Mouse (Mus musculus): ENCODE results near the gene Lrrc27. TPM values are rescaled to one million over a fixed set of nuclear protein-coding genes. Genes with fewer than 3 reads are reported as not detected.

Lrrc27 gene
- polyA plus RNA-seq, 1 experiment from 2014 or later, result 5.1 TPM

DNA sequence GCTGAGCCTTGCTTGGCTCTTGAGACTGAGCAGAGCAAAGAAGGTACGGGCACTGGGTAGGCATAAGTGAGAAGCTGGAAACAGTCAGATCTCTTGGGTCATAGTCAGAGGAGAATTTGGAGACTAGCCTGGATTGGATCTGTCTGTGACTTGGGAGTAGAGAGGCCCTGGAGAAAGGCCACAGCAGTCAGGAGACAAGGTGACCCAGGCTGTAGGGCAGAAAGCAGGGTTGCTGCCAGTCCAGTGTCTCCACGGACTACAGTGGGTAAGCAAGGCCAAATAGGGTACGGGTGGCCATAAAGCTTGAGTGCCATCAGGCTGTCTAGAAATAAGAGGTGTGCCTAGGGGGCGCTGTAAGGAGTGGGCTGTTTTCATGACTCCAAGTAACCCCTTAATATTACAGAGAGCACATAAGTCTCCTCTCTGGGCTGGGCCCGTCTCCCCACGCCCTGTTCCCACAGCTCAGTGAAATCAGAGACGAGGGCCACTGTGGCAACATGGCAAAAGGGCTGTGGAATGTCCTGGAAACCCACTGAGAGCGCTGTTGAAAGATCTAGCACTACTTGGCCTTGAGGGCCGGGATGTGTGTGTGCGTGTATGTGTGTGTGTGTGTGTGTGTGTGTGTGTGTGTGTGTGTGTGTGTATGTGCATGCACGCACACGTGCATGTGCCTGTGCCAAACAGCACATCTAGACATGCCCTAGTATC lies 23.0 kb downstream of the Lrrc27 start:
- Histone ChIP-seq H3K4me2 (replicated peaks; ENCODE audit: low read depth) (no peak overlapping the region), H3K9ac (ENCODE audit: low read length) (no peak overlapping the region), H3K36me3 (ENCODE audit: control insufficient read depth, insufficient read depth, low read length) (no peaks in the 10 kb centered on the region), H3K4me1 (replicated peaks; ENCODE audit: control insufficient read depth, insufficient read depth) (no peaks in the 10 kb centered on the region), H3K9me3 (ENCODE audit: control insufficient read depth, low read length) (no peaks in the 10 kb centered on the region), H3K27ac (replicated peaks) (0 out of 2 replicates have a peak overlapping the region, but pooled peaks have one; percentile 36), H3K4me3 (ENCODE audit: low read depth, low read length) (no peak overlapping the region), H3K27me3 (ENCODE audit: control insufficient read depth, insufficient read depth, low read length) (no peaks in the 10 kb centered on the region)
- ATAC-seq (ENCODE audit: low FRiP score, low TSS enrichment) (peak; percentile 28; the same call in 1 of the 2 replicates), DNase-seq (ENCODE audit: low spot score) (peak; percentile 47)
- TF ChIP-seq CTCF (IDR thresholded peaks at IDR 0.05; ENCODE audit: low read depth) (peak; percentile 49), EP300 (optimal IDR thresholded peaks at IDR 0.05) (no peak)
- WGBS, result 68% methylated on average over 12 of the region's 12 CpGs

DNA sequence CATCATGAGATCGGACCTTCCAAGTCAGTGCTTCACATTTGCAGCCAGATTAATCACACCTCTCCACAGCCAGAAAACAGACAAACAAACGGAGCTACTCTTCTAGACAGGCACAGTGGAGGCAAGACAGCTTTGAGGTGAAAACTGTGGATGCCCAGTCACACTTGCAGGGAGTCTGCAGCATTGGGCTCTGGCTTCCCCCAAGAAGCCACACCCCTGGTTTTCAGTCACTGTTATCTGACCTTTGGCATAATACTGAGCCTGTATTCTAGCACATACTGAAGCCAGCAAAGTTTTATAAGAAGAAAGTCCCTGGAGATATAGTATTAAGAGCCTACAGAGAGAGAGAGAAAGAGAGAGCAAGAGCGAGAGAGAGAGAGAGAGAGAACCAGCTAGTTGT lies 26.6 kb downstream of the Lrrc27 start:
- no peak for TF ChIP-seq CTCF (IDR thresholded peaks at IDR 0.05; ENCODE audit: low read depth)
- TF ChIP-seq EP300 (optimal IDR thresholded peaks at IDR 0.05), result no peak
- no peaks in the 10 kb centered on the region for H3K9me3 ChIP-seq (ENCODE audit: control insufficient read depth, low read length)
- H3K27me3 ChIP-seq (ENCODE audit: control insufficient read depth, insufficient read depth, low read length), result no peaks in the 10 kb centered on the region
- H3K36me3 ChIP-seq (ENCODE audit: control insufficient read depth, insufficient read depth, low read length), result no peaks in the 10 kb centered on the region
- no peak for DNase-seq (ENCODE audit: low spot score)
- no peak overlapping the region for H3K27ac ChIP-seq (replicated peaks)
- H3K4me3 ChIP-seq (ENCODE audit: low read depth, low read length), result no peak overlapping the region
- H3K4me2 ChIP-seq (replicated peaks; ENCODE audit: low read depth), result no peak overlapping the region
- 64% methylated on average over 3 of the region's 3 CpGs for WGBS
- H3K9ac ChIP-seq (ENCODE audit: low read length), result no peak overlapping the region
- ATAC-seq (ENCODE audit: low FRiP score, low TSS enrichment), result no peak
- no peaks in the 10 kb centered on the region for H3K4me1 ChIP-seq (replicated peaks; ENCODE audit: control insufficient read depth, insufficient read depth)

DNA sequence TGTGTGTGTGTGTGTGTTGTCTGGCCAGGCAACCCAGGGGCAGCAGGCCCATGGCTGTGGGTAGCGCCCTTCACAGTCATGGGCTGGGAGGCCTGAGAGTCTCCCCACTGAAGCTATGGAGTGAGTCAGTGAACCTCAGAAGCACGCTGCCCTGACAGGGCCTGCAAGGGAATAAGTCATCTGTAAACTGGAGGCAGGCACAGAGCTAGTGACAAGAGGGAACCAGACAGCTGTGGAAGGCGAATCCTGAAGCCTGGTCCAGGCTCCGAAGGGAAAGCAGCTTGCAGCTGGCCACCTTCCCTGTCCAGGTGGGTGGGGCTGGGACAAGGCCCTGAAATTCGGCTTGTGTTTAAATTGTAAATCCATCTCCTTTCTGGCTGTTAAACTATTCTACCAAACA lies 33.3 kb downstream of the Lrrc27 start:
- 38% methylated on average over 5 of the region's 5 CpGs for WGBS
- DNase-seq (ENCODE audit: low spot score), result no peak
- Histone ChIP-seq H3K27me3 (ENCODE audit: control insufficient read depth, insufficient read depth, low read length) (no peaks in the 10 kb centered on the region), H3K4me3 (ENCODE audit: low read depth, low read length) (no peak overlapping the region), H3K4me2 (replicated peaks; ENCODE audit: low read depth) (no peak overlapping the region), H3K36me3 (ENCODE audit: control insufficient read depth, insufficient read depth, low read length) (0 out of 2 replicates have a peak, but pooled peaks cover 2% of the 10 kb centered on the region), H3K4me1 (replicated peaks; ENCODE audit: control insufficient read depth, insufficient read depth) (peaks cover 33% of the 10 kb centered on the region), H3K27ac (replicated peaks) (peak overlapping the region; percentile 95), H3K9ac (ENCODE audit: low read length) (peak overlapping the region; percentile 38; the same call in 1 of the 2 replicates), H3K9me3 (ENCODE audit: control insufficient read depth, low read length) (no peaks in the 10 kb centered on the region)
- ATAC-seq (ENCODE audit: low FRiP score, low TSS enrichment), result no peak
- TF ChIP-seq EP300 (optimal IDR thresholded peaks at IDR 0.05), result no peak
- no peak for TF ChIP-seq CTCF (IDR thresholded peaks at IDR 0.05; ENCODE audit: low read depth)

DNA sequence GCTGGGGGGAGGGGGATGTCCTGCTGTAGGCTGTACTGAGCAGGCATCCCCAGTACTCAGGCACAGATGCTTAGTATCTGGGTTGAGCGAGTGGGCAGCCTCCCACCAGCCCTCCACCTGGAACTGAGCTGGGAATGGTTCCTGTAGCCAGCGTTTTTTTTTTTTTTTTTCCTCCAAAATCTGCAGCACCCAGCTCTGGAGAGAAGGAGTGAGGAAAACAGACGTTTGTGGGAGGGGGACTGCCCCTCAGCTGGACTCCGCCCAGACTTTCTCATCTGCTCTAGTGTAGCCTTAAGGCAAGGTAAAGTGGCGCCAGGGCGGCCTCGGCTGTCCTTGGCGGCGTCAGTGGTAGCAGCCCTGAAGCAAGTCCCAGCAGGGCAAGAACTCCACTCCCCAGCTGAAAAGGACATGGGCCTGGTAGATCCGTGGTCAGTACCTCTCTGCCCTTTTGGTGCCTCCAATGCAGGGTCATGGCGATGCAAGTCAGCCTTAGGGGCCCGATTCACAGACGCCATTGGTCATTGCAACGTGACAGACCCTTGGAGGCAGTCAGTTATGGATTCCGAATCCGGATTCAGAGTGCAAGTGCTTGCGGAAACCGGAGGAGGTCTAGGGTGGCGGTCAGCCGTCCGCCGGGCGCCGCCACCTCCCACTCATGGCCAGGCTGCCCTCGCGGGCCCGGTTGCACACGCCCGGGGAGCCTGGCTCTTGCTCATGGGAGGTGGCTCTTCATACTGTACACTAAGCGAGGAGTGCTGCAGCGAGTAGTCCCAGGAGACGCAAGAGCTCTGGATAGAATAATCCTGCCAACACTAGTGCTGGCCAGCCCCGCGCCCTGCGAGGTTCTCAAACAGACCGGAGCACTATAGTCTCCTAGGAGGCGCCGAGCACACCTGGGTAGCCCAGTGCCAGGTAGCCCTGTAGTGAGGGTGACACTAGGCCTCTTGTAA lies 34.4 kb downstream of the Lrrc27 start:
- Histone ChIP-seq H3K9me3 (ENCODE audit: control insufficient read depth, low read length) (no peaks in the 10 kb centered on the region), H3K27ac (replicated peaks) (peak overlapping the region; percentile 95), H3K36me3 (ENCODE audit: control insufficient read depth, insufficient read depth, low read length) (0 out of 2 replicates have a peak, but pooled peaks cover 2% of the 10 kb centered on the region), H3K4me1 (replicated peaks; ENCODE audit: control insufficient read depth, insufficient read depth) (peaks cover 39% of the 10 kb centered on the region), H3K4me2 (replicated peaks; ENCODE audit: low read depth) (peak overlapping the region; percentile 86), H3K27me3 (ENCODE audit: control insufficient read depth, insufficient read depth, low read length) (no peaks in the 10 kb centered on the region), H3K9ac (ENCODE audit: low read length) (peak overlapping the region; percentile 89), H3K4me3 (ENCODE audit: low read depth, low read length) (peak overlapping the region; percentile 69)
- 14% methylated on average over 34 of the region's 38 CpGs for whole genome bisulfite sequencing
- no peak for TF ChIP-seq CTCF (IDR thresholded peaks at IDR 0.05; ENCODE audit: low read depth)
- TF ChIP-seq EP300 (optimal IDR thresholded peaks at IDR 0.05), result no peak
- peak; percentile 47 for DNase-seq (ENCODE audit: low spot score)
- peak; percentile 61 for ATAC-seq (ENCODE audit: low FRiP score, low TSS enrichment)

DNA sequence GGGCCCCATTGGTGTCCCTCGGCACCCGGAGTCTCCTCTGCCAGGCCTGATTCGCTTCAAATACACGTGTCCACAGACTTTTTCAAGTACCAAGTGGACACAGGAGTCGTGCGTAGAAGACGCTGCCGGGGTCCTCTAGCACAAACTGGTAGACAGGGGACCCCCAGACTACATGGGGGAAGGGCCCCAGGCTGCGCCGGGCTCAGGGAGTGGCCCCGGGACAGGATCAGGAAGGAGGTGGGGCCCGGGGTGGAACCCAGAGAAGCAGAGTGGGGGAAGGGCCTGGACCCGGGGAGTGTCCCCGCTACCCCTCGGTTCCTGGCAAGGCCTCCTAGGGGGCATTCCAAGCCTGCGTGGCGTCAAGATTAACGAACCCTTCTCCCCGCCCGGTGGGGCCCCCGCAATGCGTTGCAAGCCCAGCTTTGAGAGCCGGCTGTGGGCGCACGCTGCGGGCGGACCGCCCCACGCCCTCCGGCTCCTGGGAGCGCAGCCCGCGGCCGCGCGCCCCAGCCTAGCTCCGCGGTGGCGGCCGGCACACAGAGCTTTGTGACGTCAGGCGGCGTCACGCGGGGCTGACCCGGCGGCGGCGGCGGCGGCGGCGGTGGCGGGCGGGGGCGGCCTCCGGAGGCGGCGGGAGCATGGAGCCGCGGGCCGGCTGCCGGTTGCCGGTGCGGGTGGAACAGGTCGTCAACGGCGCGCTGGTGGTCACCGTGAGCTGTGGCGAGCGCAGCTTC lies 35.3 kb downstream of the Lrrc27 start, which contains the start of gene Pwwp2b:
Pwwp2b (plus strand) TSS at position 602 of the 734 bp plus-strand sequence.
- Histone ChIP-seq H3K27ac (replicated peaks) (peak within 1 kb of the TSS; percentile 95), H3K4me1 (replicated peaks; ENCODE audit: control insufficient read depth, insufficient read depth) (peaks cover 43% of the 10 kb centered on the region), H3K27me3 (ENCODE audit: control insufficient read depth, insufficient read depth, low read length) (no peaks in the 10 kb centered on the region), H3K36me3 (ENCODE audit: control insufficient read depth, insufficient read depth, low read length) (0 out of 2 replicates have a peak, but pooled peaks cover 2% of the 10 kb centered on the region), H3K4me3 (ENCODE audit: low read depth, low read length) (peak within 1 kb of the TSS; percentile 69), H3K9ac (ENCODE audit: low read length) (peak within 1 kb of the TSS; percentile 89), H3K9me3 (ENCODE audit: control insufficient read depth, low read length) (no peaks in the 10 kb centered on the region), H3K4me2 (replicated peaks; ENCODE audit: low read depth) (peak within 1 kb of the TSS; percentile 86)
- peak; percentile 90 for DNase-seq (ENCODE audit: low spot score)
- ATAC-seq (ENCODE audit: low FRiP score, low TSS enrichment), result peak; percentile 80
- WGBS, result under 1% methylated on average over 41 of the region's 72 CpGs
- TF ChIP-seq EP300 (optimal IDR thresholded peaks at IDR 0.05) (peak; percentile 65), CTCF (IDR thresholded peaks at IDR 0.05; ENCODE audit: low read depth) (no peak)
